Mouse (Mus musculus) liver (tissue): ENCODE results near the gene Them7.

Experiments
- DNase-seq: peaks from one replicate; pipeline ENCODE4 v3.0.0-alpha.2; 2020; ENCODE audit warnings: mixed read lengths

Gene Them7

DNA sequence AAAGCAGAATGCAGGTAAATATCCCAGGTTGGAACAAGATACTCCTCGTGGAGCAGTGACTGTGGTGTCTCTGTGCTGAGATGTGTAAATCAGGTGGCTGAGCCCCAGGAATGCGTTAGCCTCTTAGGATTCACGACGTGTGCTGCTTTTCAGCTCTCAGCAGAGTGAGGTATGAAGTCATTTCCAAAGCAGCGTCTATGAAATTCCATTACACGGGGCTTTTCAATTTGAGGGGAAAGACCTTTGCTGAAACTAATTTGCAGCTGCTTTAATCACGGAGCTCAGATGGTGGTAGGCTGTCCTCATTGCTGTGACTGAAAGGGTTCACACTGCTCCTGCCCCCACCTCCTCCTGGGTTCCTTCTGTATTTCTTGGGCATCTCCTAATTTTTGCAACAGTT, 87.9 kb downstream of the Them7 start:
- no peak for DNase-seq

GRCm38 (mm10) chr2:105313077-105313476, 89.0 kb downstream of the Them7 start:
- DNase-seq: no peak

- DNase-seq: no peak
Measured at GRCm38 (mm10) chr2:105317556-105318184, 93.5 kb downstream of the Them7 start.

DNA sequence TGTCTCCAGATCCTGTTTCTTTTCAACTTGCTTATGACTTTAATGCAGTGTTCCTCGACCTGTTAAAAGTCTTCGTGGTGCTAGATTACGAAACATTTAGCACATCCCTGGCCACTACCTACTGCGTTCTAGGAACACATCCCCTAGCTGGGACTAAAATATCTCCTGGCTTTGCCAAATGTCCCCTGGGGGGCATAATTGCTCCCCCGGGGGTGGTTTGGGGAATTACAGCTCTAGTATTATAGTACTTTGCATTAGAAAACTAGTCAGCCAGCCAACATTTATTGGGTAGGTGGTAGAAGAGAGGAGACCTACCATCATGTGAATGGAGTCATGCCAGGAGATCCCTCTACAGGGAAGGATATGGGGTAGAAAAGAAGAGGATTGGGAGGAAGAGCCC, 101.9 kb downstream of the Them7 start:
- DNase-seq: no peak

- DNase-seq: no peak
Measured at GRCm38 (mm10) chr2:105330024-105330423, 105.9 kb downstream of the Them7 start.

- no peak for DNase-seq
Measured at GRCm38 (mm10) chr2:105333107-105333506, 109.0 kb downstream of the Them7 start.

DNA sequence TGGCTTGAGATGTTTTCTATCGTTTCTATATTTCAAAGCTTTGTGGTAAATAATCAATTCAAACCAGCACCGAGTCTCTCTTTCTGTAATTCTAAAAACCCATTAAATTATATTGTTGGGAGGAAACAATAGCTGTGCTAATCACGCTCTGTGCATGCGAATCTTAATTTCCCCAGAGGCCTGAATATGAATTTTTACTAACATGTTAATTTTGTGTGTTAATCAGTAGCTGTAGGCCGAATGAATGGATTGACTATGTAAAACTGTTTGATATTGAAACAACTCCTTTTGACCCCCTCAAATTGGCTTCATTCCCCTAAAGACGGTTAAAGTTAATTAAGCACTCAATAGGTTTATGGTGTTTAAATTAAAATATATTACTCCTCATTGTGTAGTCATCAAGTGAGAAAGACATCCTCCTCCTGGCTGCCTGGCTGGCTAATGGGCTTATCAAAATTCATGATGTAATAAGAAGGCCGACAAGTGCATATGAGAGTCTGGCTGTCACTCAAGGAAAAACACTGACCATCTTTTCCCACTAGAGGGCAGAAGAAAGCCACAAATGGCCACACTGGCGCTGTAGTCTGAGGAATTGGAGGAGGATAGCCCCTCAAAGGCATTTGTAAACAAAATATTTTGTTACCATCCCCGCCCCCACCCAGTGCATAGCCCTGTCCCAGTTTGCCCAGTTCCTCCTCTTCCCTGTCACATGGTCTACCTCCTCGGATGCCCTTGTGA, 110.0 kb downstream of the Them7 start:
- DNase-seq: peak; percentile 16

DNA sequence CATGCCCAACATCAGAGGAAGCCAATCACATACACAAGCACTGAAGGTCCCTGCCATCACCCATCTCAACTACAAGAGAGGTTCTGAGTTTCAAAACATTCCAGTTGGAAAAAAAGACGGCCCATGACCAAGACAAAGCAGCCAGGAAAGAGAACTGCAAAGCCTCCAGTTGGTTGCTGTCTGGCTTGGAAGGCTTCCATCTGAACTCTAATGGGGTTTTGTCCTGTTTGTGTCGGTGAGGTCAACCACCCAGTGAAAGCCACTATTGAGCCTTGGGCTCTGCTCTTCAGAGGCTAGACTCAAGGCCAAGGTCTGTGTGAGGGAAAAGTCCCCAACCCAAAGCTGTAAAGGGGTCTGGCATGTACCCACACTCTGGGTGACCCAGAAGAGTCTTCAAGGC, 111.5 kb downstream of the Them7 start:
- DNase-seq: no peak

DNA sequence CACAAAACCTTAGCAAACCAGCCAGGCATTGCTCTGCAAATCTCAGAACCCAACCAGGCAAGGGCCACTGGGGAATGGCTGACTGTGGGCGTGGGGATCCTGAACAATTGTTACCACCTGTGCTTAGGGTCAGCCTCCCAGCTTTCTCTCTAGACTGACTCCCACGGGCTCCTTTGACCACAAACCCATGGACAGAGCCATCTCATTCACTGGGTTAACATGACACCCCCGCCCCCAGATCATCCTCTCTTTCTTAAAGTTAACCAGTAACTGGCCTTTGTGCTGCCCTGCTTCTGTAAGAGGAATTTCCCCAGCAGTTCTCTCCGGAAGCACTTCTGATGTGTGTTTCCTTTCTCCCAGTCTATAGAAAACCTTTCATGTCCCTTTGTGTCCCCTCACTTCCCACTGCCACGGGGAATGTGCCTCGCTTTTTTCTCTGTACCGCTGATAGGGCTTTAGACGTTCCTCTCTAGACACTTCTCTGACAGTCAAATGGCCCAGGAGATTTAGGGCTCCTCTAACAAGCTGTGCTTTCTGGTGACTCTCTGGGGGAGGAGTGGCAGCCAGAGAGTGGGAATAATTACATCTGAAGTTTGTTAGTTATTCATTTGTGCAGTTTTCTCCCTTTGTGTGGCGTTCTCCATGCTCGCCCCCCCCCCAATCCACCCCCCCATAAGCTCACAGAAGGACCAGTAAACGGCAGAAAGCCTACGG, 112.4 kb downstream of the Them7 start:
- no peak for DNase-seq

- no peak for DNase-seq
Measured at GRCm38 (mm10) chr2:105337171-105337875, 113.2 kb downstream of the Them7 start.

DNA sequence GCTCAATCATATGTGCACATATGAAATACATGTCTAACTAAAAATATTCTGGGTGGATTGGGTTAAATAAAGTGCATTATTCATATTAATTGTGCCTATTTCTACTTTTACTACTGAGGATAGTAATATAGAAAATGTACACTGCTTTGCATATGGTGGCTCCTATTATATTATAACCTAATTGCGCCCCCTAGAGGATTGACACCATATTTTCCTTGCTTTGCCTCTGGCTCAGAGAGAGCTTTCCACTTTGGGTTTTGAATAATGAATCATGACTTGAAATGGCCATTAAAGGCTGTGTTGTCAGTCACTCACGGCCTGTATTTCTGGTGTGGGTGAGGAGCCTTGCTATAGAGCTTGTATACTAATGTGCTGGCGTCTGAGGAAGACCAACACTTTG, 115.9 kb downstream of the Them7 start:
- no peak for DNase-seq

- no peak for DNase-seq
Measured at GRCm38 (mm10) chr2:105348886-105349285, 124.8 kb downstream of the Them7 start.

- no peak for DNase-seq
Measured at GRCm38 (mm10) chr2:105356791-105357190, 132.7 kb downstream of the Them7 start.

DNA sequence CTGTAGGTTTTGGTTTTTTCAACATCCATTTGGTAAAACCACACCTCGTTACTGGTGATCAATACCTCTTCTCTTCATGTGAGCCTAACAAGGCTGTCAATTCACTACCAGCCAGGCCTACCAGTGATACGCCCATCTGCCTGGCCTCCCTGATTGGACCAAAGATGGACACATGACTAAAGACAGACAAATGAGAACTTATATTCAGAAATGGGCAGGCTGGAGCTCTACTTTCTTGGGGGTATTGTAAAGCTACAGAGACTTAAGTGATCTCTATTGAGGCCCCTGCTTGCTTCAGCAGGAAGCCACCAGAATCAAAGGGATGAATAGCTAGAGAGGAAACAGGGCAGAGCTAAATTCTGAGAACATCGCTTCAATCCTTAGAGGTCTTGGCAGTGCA, 133.9 kb downstream of the Them7 start:
- DNase-seq: no peak

DNA sequence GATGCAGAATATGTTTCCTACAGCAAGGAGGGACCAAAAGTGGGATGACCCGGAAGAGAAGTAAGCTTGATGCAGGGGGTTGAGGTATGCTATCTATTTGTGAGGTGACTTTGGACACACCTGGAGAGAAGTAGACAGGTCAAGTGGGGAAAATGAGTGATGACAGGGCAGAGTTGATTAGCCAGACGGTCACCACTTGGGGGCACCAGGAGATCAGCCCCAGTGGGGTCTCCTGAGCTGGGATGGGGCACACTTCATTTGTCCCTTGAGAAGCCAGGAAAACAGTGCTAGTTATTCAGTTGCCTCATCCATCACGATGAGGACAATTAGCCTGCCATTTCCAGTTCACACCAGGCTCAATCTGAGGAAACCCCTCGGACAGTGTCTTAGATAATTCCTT, 143.5 kb downstream of the Them7 start:
- DNase-seq: peak; percentile 23

GRCm38 (mm10) chr2:105370240-105370639, 146.1 kb downstream of the Them7 start:
- DNase-seq: no peak

- DNase-seq: no peak
Measured at GRCm38 (mm10) chr2:105370698-105371097, 146.6 kb downstream of the Them7 start.

DNA sequence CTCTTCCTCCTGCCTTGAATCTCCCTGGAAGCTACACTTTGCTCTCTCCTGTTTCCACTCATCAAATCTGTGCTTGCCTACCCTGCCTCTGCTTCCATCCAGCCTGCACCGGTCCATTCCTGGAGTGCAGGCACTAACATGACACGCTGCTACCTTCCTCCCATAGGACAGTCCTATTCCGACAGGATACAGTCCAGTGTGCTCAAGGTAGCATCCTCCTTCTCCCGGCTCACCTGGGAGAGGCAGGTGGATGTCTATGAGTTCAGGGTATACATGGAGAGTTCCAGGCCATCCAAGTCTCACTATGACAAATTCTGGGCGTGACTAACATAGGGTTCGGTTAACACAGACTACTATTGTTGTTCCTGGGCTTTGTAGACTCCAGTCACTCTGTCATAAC, 148.0 kb downstream of the Them7 start:
- DNase-seq: no peak

- no peak for DNase-seq
Measured at GRCm38 (mm10) chr2:105372727-105373126, 148.6 kb downstream of the Them7 start.

DNA sequence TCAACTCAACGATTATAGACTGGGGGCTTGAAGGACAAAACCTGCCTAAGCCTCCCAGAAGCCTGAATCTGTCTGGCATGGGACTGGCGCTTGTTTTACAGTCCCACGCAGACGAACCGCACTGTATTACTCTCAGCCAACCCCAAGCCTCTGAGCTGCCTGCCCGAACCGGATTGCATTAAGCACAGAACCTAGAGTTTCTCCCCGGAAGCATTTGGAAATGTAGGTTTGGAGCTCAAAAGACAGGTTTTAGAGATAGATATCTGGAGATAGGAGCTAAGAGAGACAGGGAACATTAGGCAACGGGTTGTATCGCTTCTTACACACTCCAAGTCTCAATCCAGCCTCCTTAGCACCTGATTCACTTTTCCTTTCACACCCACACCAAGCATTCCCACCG, 149.5 kb downstream of the Them7 start:
- DNase-seq: no peak

DNA sequence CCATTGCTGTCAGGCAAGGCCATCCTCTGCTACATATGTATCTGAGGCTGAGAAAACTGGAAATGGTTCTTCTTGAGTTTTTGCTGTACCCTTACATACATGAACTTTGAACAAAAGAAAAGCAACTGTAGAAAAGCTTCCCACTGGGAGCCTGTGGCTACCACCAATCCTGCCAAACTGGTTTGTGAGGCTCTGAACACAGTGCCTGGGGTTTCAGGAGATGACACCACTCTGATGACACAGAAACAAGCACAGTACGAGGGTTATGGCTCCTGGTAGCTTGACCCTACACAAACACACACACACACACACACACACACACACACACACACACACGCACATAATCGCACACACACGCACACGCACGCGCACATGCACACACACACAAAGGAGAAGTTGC, 151.1 kb downstream of the Them7 start:
- DNase-seq: no peak

DNA sequence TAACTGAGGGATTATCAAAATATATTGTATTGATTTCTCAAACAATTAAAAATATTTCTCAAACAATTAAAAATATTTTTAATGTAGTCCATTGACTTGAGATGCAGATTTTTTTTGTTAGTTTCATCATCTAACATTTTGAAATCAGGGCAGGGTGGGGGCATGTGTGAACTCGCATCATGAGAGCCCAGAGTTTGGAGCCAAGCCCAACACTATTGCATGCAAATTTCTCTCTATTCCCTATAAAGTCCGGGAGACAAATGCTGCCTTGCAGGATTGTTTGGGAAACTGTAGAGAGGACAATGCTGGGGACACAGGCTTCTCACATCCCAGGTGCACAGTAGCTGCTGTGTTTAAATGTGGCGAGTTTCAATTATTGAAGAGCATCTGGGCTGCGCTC, 151.6 kb downstream of the Them7 start:
- no peak for DNase-seq

DNA sequence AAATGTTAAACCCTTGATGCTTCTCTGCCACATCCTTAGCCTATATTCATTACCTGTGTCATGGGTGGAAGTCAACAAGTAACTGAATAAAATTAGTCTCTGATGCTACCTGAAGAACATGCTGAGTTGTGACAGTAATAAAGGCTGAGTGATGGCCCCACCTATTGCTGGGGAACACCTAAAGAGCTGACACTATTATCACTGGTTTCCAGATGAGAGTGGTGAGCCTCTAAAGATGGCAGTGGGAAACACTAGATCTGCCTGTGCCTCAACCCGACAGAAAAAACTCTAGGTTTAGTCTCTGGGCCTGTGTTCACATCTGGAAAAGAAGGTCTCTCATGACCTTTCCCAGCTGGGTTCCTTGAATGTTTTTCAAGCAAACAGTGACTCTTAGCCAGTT, 155.6 kb downstream of the Them7 start:
- no peak for DNase-seq
